Mouse (Mus musculus): ENCODE measurements around the gene Cryab.
A peak's percentile ranks its signal among the peaks of the same experiment; 100 is the strongest.

- peak; percentile 77 for TF ChIP-seq CTCF (IDR thresholded peaks at IDR 0.05; ENCODE audit: borderline replicate concordance, insufficient read depth, low read depth, low read length)
- TF ChIP-seq POLR2A (IDR thresholded peaks at IDR 0.05; ENCODE audit: borderline replicate concordance, insufficient read depth, low read length): no peak
Observed at GRCm38 (mm10) chr9:50800985-50801384, 49.9 kb downstream of the Cryab start.
